Mouse (Mus musculus) neural tube, embryonic 11.5 days (tissue): ENCODE data around the gene Sufu. TPM values are rescaled to one million over a fixed set of nuclear protein-coding genes. Genes with fewer than 3 reads are reported as not detected.

Experiments used
- ATAC-seq: fragments of 200-750 bp; cut with Nextera tagmentation; 2 replicates; pipeline ENCODE4 v1.8.0; 2017; ENCODE audit warnings: moderate number of reproducible peaks, mild to moderate bottlenecking, moderate TSS enrichment, moderate library complexity; ENCODE audit not compliant: insufficient read depth, low FRiP score, low TSS enrichment
- DNase-seq: peaks from one replicate; pipeline ENCODE4 v3.0.0-alpha.2; 2015; ENCODE audit warnings: low spot score
- H3K27ac ChIP-seq: fragments of 300-500 bp; sonication (generic); 2 replicates; pipeline ENCODE4 v1.5.1; 2014; ENCODE audit warnings: low read depth, mild to moderate bottlenecking, low read length
- H3K27me3 ChIP-seq: fragments of 300-500 bp; sonication (generic); 2 replicates; pipeline ENCODE4 v1.6.1; 2014; ENCODE audit warnings: mild to moderate bottlenecking, low read length, mixed read lengths; ENCODE audit not compliant: control insufficient read depth, insufficient read depth
- H3K36me3 ChIP-seq: fragments of 300-500 bp; sonication (generic); 2 replicates; pipeline ENCODE4 v1.6.1; 2014; ENCODE audit warnings: mild to moderate bottlenecking, low read length, moderate library complexity, mixed read lengths; ENCODE audit not compliant: control insufficient read depth, insufficient read depth
- H3K4me1 ChIP-seq: fragments of 300-500 bp; sonication (generic); 2 replicates; pipeline ENCODE4 v1.6.1; 2014; ENCODE audit warnings: low read length, mixed read lengths; ENCODE audit not compliant: control insufficient read depth, insufficient read depth
- H3K4me2 ChIP-seq: fragments of 300-500 bp; sonication (generic); 2 replicates; pipeline ENCODE4 v1.6.1; 2014; ENCODE audit warnings: low read depth, mild to moderate bottlenecking, moderate library complexity
- H3K4me3 ChIP-seq: fragments of 300-500 bp; sonication (generic); 2 replicates; pipeline ENCODE4 v1.5.1; 2014; ENCODE audit warnings: low read depth, low read length
- H3K9ac ChIP-seq: fragments of 300-500 bp; sonication (generic); 2 replicates; pipeline ENCODE4 v1.6.1; 2014; ENCODE audit warnings: mild to moderate bottlenecking, low read length
- H3K9me3 ChIP-seq: fragments of 300-500 bp; sonication (generic); 2 replicates; pipeline ENCODE4 v1.6.1; 2016; ENCODE audit warnings: low read length; ENCODE audit not compliant: control insufficient read depth
- WGBS: fragments of 180-500 bp; shearing (Covaris S2); extraction: QIAGEN DNeasy Blood & Tissue Kit; methylation state at CpG from one replicate; pipeline ENCODE4 v1.1.7; 2014; 5-methylcytosine and 5-hydroxymethylcytosine counted together
- polyA plus RNA-seq: library from polyadenylated mRNA; unstranded; fragments of >200 nt; fragmentation: Nextera tagmentation; extraction: Ambion mirVana; gene quantifications from 2 replicates; pipeline ENCODE4 v1.2.1, GENCODE M21; 2014

The Sufu gene
- polyA plus RNA-seq, 1 experiment from 2014 or later: 44.1 TPM

DNA sequence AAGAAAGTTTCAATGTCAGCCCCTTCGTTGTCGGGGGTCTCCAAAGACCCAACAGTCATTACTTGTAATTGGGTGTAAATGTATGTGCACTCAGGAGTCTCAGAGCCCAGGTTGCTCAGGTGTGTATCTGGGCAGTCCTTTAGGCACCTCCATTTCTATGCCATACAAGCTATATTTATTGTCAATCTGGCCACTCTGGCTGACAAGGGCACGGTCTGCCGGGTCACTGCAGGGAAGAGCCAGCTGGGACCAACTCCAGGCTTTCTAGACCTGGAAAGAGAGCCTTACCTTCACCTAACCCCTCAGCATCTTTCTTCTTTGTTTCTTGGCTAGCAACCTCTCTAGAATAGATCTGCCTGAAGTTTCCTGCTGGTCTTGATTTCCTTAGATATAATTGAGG is 113.0 kb downstream of the Sufu start:
- Histone ChIP-seq H3K36me3 (peaks cover 24% of the 10 kb centered on the region), H3K4me1 (peaks cover 41% of the 10 kb centered on the region), H3K9ac (no peak overlapping the region), H3K4me2 (no peak overlapping the region), H3K27ac (no peak overlapping the region), H3K9me3 (no peaks in the 10 kb centered on the region), H3K27me3 (no peaks in the 10 kb centered on the region), H3K4me3 (no peak overlapping the region)
- 85% methylated on average over 4 of the region's 4 CpGs for WGBS
- no peak for ATAC-seq
- no peak for DNase-seq

DNA sequence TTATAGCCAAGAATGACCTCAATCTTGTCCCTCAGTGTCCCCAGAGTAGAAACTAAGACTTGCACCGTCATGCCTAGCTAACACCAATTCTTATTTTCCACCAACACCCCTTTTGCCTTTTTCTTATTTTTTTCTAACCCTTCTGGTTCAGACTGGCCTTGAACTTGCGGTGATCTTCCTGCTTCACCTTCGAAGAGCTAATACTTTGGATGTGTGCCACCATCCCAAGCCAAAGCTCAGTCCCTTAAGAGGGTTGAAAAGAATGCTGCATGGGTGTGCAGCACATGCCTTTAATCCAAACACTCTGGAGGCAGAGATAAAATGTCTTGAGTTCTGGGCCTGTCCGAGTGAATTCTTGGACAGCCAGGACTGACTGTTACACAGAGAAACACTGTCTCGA is 113.7 kb downstream of the Sufu start:
- Histone ChIP-seq H3K9ac (no peak overlapping the region), H3K4me1 (peaks cover 34% of the 10 kb centered on the region), H3K4me3 (no peak overlapping the region), H3K9me3 (no peaks in the 10 kb centered on the region), H3K36me3 (peaks cover 27% of the 10 kb centered on the region), H3K27me3 (no peaks in the 10 kb centered on the region), H3K4me2 (no peak overlapping the region), H3K27ac (no peak overlapping the region)
- ATAC-seq (no peak), DNase-seq (no peak)
- 91% methylated on average over 5 of the region's 5 CpGs for WGBS

DNA sequence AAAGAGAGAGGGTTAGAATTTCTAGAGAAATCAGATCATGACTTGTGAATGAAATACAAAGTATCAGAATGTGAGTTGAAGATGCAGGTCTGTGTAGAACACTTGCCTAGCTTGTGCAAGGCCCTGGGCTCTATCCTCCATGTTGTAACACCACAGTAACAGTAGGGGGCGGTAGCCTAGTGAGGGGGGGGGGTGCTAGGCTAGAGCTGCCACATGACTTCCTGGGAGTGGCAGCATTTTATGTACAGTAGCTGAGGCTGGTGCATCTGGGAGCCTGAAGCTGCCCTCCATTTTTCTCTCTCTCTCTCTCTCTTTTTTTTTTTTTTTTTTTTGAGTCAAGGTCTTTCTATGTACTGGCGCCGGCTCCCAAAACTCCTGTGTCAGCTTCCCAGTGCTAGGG is 114.1 kb downstream of the Sufu start:
- Histone ChIP-seq H3K9me3 (no peaks in the 10 kb centered on the region), H3K4me3 (no peak overlapping the region), H3K36me3 (peaks cover 28% of the 10 kb centered on the region), H3K9ac (no peak overlapping the region), H3K27me3 (no peaks in the 10 kb centered on the region), H3K4me2 (no peak overlapping the region), H3K27ac (no peak overlapping the region), H3K4me1 (peaks cover 30% of the 10 kb centered on the region)
- ATAC-seq (no peak), DNase-seq (no peak)
- 71% methylated on average over 3 of the region's 3 CpGs for WGBS

DNA sequence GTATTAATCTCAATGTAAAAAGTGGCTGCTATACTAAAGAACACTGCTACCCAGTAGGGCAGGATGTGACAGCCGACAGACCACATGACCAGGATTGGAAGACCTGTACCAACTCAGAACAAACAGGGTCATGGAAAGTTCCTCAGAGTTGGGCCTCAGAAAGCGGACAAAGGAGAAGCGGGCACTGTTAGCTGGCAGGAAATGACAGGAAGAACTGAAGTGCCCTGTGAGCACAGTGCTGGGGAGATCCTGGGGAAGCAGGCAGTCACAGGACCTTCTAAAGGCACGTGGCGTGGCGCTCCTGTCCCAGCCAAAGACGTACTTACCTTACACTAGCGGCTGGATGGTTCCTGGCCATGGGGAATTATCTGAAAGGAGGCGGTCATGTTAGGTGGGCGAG is 114.6 kb downstream of the Sufu start:
- Histone ChIP-seq H3K27ac (no peak overlapping the region), H3K4me1 (peaks cover 26% of the 10 kb centered on the region), H3K36me3 (peaks cover 28% of the 10 kb centered on the region), H3K4me2 (no peak overlapping the region), H3K4me3 (no peak overlapping the region), H3K9ac (no peak overlapping the region), H3K9me3 (no peaks in the 10 kb centered on the region), H3K27me3 (no peaks in the 10 kb centered on the region)
- ATAC-seq (no peak), DNase-seq (no peak)
- WGBS: 91% methylated on average over 10 of the region's 10 CpGs

DNA sequence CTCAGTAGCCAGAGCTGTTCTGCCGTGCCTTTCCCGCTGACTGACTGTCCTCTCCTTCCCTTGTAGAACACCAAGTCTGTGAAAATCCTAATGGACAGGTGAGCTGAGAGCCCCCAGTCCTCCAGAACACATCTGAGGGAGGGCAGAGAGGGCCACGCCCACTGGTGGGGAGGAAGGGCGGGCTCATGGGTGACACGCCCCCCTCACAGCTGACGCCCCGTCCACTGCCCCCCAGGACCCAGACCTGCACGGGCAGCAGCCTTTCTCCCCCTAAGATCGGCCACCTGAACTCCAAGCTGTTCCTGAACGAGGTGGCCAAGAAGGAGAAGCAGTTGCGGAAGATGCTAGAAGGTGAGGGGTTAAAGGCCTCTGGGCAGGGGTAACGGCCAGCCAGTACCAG is 117.7 kb downstream of the Sufu start:
- peaks cover 13% of the 10 kb centered on the region for H3K4me1 ChIP-seq
- no peak overlapping the region for H3K9ac ChIP-seq
- peak; percentile 8 for DNase-seq
- ATAC-seq: no peak
- peaks cover 28% of the 10 kb centered on the region for H3K36me3 ChIP-seq
- H3K27me3 ChIP-seq: no peaks in the 10 kb centered on the region
- no peak overlapping the region for H3K4me2 ChIP-seq
- H3K4me3 ChIP-seq: no peak overlapping the region
- no peak overlapping the region for H3K27ac ChIP-seq
- WGBS: 85% methylated on average over 12 of the region's 12 CpGs
- H3K9me3 ChIP-seq: no peaks in the 10 kb centered on the region

DNA sequence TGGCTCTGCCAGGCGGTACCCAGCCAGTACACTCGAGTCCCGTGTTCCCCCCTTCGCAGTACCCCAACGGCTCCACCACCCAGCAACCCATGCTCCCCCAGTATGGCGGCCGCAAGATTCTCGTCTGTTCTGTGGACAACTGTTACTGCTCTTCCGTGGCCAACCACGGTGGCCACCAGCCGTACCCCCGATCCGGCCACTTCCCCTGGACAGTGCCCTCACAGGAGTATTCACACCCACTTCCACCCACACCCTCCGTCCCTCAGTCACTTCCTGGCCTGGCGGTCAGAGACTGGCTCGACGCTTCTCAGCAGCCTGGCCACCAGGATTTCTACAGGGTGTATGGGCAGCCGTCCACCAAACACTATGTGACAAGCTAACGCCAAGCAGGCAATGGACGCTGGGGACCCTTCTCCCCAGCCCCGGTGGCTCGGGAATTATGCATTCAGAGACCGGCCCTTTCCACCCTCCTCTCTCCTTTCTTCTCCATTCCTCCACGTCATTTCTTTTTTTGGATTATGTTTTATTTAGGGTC is 118.7 kb downstream of the Sufu start:
- peak; percentile 8 for DNase-seq

DNA sequence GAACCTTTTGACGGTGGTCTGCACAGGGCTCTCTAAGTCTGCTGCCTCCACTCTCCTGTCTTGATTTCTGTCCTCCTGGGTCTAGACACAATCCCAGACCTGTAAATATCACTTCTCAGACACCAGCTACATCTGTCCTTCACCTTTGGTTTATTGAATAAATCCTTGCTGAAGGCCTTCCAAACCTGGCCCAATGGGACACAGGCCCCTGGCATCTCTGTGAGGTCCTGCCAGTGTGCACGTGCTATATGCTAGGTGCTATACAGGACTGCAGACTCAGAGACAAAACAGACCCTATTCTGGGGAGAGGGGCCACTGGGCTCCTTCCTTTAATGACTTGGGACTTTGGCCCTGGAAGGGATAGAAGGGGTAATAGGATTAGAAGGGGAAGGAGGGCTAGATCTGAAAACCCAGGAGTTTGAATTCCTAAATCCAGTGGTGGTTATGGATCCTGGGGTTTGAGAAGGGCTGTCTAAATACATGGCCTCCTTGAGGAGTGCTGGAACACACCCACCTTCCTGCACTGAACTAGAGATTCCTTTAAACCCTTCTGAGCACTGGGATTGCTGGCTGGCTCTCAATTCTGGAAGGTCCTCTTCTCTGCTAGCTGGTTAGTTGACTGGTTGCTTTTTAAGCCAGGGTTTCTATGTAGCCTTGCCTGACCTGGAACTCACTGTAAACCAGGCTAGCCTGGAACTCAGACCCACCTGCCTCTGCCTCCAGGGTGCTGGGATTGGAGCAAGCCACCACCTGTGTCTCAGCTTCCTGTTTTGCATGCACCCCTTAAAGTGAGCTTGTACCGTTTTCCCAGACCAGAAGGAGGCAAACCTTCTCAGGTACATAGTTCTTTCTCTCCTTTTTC is 120.2 kb downstream of the Sufu start:
- Histone ChIP-seq H3K9ac (no peak overlapping the region), H3K4me2 (no peak overlapping the region), H3K27ac (no peak overlapping the region), H3K36me3 (peaks cover 25% of the 10 kb centered on the region), H3K27me3 (no peaks in the 10 kb centered on the region), H3K4me3 (no peak overlapping the region), H3K9me3 (no peaks in the 10 kb centered on the region), H3K4me1 (peaks cover 13% of the 10 kb centered on the region)
- no peak for ATAC-seq
- DNase-seq: peak; percentile 10
- WGBS: 53% methylated on average over 3 of the region's 3 CpGs

More for the DNA sequence above, 118.7 kb downstream of the Sufu start:
- WGBS: 95% methylated on average over 24 of the region's 24 CpGs
- Histone ChIP-seq H3K9me3 (no peaks in the 10 kb centered on the region), H3K27ac (no peak overlapping the region), H3K9ac (no peak overlapping the region), H3K36me3 (peaks cover 26% of the 10 kb centered on the region), H3K27me3 (no peaks in the 10 kb centered on the region), H3K4me1 (peaks cover 13% of the 10 kb centered on the region), H3K4me2 (no peak overlapping the region), H3K4me3 (no peak overlapping the region)
- ATAC-seq: no peak

DNA sequence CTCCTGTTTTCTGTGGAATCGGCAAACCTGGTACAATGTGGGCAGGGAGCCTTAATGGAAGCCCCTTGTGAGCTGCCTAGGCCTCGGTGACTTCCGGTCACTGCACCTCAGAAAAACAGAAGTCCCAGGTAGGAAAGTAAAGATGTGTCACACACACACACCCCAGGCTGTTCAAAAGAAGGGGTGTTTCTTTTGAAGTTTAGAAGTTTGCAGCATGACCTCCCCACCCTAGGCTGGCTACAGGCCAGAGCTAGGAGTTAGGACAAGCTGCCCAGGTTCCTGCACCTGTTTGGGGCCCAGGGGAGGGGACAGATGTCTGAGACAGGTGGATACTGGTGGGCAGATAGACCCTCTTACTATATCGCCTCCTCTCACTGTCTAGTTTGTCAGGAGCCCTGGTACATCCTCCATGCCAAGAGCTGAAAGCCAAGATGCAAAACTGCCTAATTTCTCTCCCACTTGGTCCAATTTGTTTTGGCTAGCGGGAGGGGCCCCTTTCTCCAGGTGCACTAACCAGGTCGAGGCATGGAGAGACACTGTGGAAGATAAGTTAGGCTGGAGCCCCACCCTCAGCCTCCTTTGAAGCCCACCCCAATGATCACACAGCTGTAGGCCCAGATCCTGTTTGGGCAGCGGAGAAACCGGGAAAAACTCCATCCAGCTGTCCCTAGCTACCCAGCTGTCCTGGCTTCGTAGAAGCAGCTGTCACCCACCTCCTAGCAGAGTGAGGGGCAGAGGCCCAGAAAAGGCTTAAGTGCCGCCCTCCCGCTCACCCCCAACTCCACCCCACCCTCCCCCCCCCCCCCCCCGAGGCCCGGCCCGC is 121.0 kb downstream of the Sufu start:
- DNase-seq: peak; percentile 56
- H3K4me1 ChIP-seq: peaks cover 13% of the 10 kb centered on the region
- peaks cover 20% of the 10 kb centered on the region for H3K36me3 ChIP-seq
- H3K4me2 ChIP-seq: peak overlapping the region; percentile 34
- H3K27ac ChIP-seq: peak overlapping the region; percentile 58; the same call in 1 of the 2 replicates
- H3K9me3 ChIP-seq: no peaks in the 10 kb centered on the region
- ATAC-seq: peak; percentile 21; the same call in 1 of the 2 replicates
- H3K9ac ChIP-seq: peak overlapping the region; percentile 33; the same call in 1 of the 2 replicates
- no peak overlapping the region for H3K4me3 ChIP-seq
- 31% methylated on average over 10 of the region's 14 CpGs for WGBS
- H3K27me3 ChIP-seq: no peaks in the 10 kb centered on the region
